Mouse (Mus musculus) heart, embryonic 11.5 days (tissue): ENCODE results near the gene 5830473C10Rik. TPM values are rescaled to one million over a fixed set of nuclear protein-coding genes. Genes with fewer than 3 reads are reported as not detected.
"Not testable (repeated sequence)": the region's sequence is repeated elsewhere in the genome, so short reads cannot be mapped to it uniquely, and the experiment has no call there.

Experiments used
- ATAC-seq: fragments of 200-750 bp; cut with Nextera tagmentation; replicated peaks from 2 replicates; pipeline ENCODE4 v1.8.0; 2017; ENCODE audit warnings: moderate library complexity; ENCODE audit not compliant: insufficient number of reproducible peaks, low FRiP score, low TSS enrichment
- H3K27ac ChIP-seq: fragments of 300-500 bp; sonication (generic); 2 replicates; pipeline ENCODE4 v1.5.1; 2014; ENCODE audit warnings: mild to moderate bottlenecking, low read depth, low read length
- H3K27me3 ChIP-seq: fragments of 300-500 bp; sonication (generic); 2 replicates; pipeline ENCODE4 v1.6.1; 2014; ENCODE audit warnings: mild to moderate bottlenecking, low read length, mixed read lengths; ENCODE audit not compliant: control insufficient read depth, insufficient read depth
- H3K36me3 ChIP-seq: fragments of 300-500 bp; sonication (generic); 2 replicates; pipeline ENCODE4 v1.6.1; 2014; ENCODE audit warnings: mild to moderate bottlenecking, low read length, moderate library complexity, mixed read lengths; ENCODE audit not compliant: control insufficient read depth, insufficient read depth
- H3K4me1 ChIP-seq: fragments of 300-500 bp; sonication (generic); 2 replicates; pipeline ENCODE4 v1.6.1; 2014; ENCODE audit warnings: low read length; ENCODE audit not compliant: control insufficient read depth, insufficient read depth
- H3K4me2 ChIP-seq: fragments of 300-500 bp; sonication (generic); 2 replicates; pipeline ENCODE4 v1.6.1; 2014; ENCODE audit warnings: mild to moderate bottlenecking, moderate library complexity
- H3K4me3 ChIP-seq: fragments of 300-500 bp; sonication (generic); 2 replicates; pipeline ENCODE4 v1.5.1; 2014; ENCODE audit warnings: low read depth, low read length
- H3K9ac ChIP-seq: fragments of 300-500 bp; sonication (generic); 2 replicates; pipeline ENCODE4 v1.6.1; 2014; ENCODE audit warnings: mild to moderate bottlenecking, low read depth, low read length, moderate library complexity
- H3K9me3 ChIP-seq: fragments of 300-500 bp; sonication (generic); replicated peaks from 2 replicates; pipeline ENCODE4 v1.6.1; 2016; ENCODE audit warnings: low read length; ENCODE audit not compliant: control insufficient read depth
- WGBS: fragments of 180-500 bp; shearing (Covaris S2); extraction: QIAGEN DNeasy Blood & Tissue Kit; methylation state at CpG from one replicate; pipeline ENCODE4 v1.1.7; 2014; ENCODE audit not compliant: insufficient replicate concordance; 5-methylcytosine and 5-hydroxymethylcytosine counted together
- polyA plus RNA-seq: library from polyadenylated mRNA; unstranded; fragments of >200 nt; fragmentation: Nextera tagmentation; extraction: Ambion mirVana; gene quantifications from 2 replicates; pipeline ENCODE4 v1.2.1, GENCODE M21; 2014

Gene 5830473C10Rik
- polyA plus RNA-seq, 1 experiment from 2014 or later = not detected

DNA sequence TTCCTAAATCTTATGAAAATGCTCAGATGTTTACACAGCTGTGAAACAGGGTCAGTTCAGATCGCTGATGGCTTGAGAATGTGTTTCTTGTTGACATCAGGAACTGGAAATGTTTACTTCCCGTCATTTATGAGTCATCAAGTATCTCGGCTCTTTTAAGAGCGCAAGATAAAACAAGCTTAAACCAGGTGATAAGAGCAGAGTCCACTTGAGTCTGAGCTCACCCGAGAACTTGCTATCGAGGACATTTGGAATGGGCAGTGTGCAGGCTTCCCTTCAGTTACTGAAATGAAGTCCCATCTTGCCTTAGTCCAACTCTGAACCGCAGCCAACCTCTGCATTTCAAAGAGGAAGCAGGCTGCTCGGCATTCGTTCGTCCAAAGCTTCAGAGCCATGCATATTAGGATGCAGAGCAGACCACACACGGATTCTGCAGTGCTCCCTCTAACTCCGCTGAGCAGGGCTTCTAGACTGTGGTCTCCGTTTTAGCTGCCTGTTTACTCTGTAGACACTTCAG is 42.6 kb downstream of the 5830473C10Rik start:
- 23% methylated on average over 13 of the region's 13 CpGs for WGBS
- ATAC-seq = no peak

DNA sequence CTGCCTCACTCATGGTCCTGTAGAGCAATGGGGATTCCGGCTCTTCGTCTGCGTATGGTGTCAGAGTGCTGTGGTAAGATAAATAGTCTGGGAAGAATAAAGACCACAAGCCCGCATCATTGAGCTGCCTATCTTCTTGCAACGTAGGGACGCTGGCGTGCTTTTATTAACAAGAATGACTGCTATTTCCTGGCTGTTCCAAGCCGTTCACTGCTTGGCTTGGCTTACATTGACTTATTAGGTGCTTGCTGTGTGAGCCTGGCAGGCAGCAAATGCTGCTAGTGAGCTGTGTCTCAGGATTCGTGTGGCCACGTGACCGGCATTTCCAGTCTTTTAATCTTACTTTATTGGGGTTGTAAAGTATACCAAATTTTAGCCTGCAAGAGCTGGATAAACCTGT is 48.0 kb downstream of the 5830473C10Rik start:
- ATAC-seq = no peak
- Histone ChIP-seq H3K9me3 (no peaks in the 10 kb centered on the region), H3K27me3 (no peaks in the 10 kb centered on the region; the same call in 1 of the 2 replicates), H3K27ac (no peak overlapping the region), H3K4me3 (no peak overlapping the region), H3K36me3 (no peaks in the 10 kb centered on the region), H3K4me2 (no peak overlapping the region), H3K9ac (no peak overlapping the region), H3K4me1 (0 out of 2 replicates have a peak, but pooled peaks cover 2% of the 10 kb centered on the region)
- 47% methylated on average over 11 of the region's 11 CpGs for WGBS

More for the DNA sequence above, 42.6 kb downstream of the 5830473C10Rik start:
- H3K27me3 ChIP-seq = no peaks in the 10 kb centered on the region; the same call in 1 of the 2 replicates
- H3K27ac ChIP-seq = no peak overlapping the region
- no peaks in the 10 kb centered on the region for H3K36me3 ChIP-seq
- peak overlapping the region; percentile 37 for H3K4me2 ChIP-seq
- H3K9me3 ChIP-seq = no peaks in the 10 kb centered on the region
- no peak overlapping the region for H3K9ac ChIP-seq
- H3K4me3 ChIP-seq = no peak overlapping the region
- H3K4me1 ChIP-seq = no peaks in the 10 kb centered on the region

DNA sequence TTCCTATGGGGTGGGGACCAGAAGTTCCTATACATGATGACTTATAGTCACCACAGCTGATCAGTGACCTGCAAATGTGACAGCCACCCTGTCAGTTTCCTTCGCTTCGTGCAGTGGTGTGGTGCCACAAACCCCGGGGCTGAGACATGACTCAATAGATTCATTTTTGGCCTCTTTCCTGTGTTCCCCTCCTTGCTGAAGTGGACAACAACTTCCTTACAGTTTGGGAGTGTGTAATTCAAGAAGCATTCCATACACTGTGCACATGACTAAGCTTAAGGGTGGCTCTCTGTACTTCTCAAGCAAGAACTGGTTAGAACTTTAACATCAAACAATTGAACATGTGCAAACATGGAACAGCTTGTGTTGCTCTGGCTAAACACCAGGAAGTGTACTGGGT is 50.5 kb downstream of the 5830473C10Rik start:
- no peaks in the 10 kb centered on the region for H3K27me3 ChIP-seq
- H3K4me2 ChIP-seq = no peak overlapping the region
- H3K9me3 ChIP-seq = no peaks in the 10 kb centered on the region
- no peak overlapping the region for H3K4me3 ChIP-seq
- no peak overlapping the region for H3K9ac ChIP-seq
- no peak overlapping the region for H3K27ac ChIP-seq
- 0 out of 2 replicates have a peak, but pooled peaks cover 2% of the 10 kb centered on the region for H3K4me1 ChIP-seq
- no peak for ATAC-seq
- 78% methylated on average over 3 of the region's 3 CpGs for WGBS
- H3K36me3 ChIP-seq = no peaks in the 10 kb centered on the region

DNA sequence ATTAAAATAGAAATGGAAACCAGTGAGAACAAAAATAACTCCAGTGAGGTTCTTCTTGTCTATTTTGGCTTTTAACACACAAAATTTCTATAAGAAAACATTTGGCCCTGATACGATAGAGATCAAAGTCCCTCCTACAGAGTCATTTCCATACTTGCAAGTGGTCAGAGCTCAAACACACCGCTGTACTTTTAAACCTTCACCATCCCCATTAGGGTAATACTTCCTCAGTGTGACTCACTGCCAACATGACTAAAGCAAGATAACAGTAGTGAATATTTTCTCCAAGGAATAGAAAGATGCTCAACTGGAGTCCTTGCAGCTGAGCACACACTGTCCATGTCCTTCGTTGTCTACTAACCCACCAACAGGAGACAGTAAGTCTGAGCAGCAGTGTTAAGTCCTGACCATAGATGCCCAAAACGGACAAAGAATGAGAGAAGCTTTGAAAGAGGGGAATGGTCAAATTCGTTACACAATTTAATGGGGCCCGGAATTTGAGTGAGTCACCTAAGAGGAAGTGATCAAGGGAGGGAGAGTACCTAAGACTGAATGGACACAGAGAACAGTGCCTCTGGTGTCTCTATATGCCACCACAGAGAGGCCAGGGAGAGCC is 51.2 kb downstream of the 5830473C10Rik start:
- H3K4me1 ChIP-seq = 0 out of 2 replicates have a peak, but pooled peaks cover 2% of the 10 kb centered on the region
- H3K4me2 ChIP-seq = no peak overlapping the region
- no peak overlapping the region for H3K27ac ChIP-seq
- H3K36me3 ChIP-seq = no peaks in the 10 kb centered on the region
- ATAC-seq = no peak
- WGBS = 73% methylated on average over 6 of the region's 6 CpGs
- H3K27me3 ChIP-seq = no peaks in the 10 kb centered on the region
- H3K9me3 ChIP-seq = no peaks in the 10 kb centered on the region
- no peak overlapping the region for H3K4me3 ChIP-seq
- no peak overlapping the region for H3K9ac ChIP-seq

DNA sequence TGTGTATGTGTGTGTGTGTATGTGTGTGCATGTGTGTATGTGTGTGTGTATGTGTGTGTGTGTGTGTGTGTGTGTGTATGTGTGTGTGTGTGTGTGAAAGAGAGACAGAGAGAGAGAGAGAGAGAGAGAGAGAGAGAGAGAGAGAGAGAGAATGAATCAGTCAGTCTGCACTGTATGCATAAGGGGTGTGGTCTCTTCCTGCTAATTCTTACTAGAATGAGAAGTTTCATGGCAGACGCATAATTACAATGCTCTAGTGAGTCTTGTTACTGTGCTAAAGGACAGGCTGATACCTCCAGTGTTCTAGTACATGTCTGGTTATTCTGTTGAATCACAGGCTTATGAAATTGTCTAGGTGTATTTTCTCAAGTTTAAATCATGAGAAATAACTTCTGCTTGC is 51.8 kb downstream of the 5830473C10Rik start:
- not testable (repeated sequence) for H3K9ac ChIP-seq, H3K4me2 ChIP-seq, H3K4me3 ChIP-seq, H3K27ac ChIP-seq, H3K9me3 ChIP-seq, H3K4me1 ChIP-seq, H3K36me3 ChIP-seq, H3K27me3 ChIP-seq, ATAC-seq
- 81% methylated on average over 1 of the region's 1 CpGs for WGBS

DNA sequence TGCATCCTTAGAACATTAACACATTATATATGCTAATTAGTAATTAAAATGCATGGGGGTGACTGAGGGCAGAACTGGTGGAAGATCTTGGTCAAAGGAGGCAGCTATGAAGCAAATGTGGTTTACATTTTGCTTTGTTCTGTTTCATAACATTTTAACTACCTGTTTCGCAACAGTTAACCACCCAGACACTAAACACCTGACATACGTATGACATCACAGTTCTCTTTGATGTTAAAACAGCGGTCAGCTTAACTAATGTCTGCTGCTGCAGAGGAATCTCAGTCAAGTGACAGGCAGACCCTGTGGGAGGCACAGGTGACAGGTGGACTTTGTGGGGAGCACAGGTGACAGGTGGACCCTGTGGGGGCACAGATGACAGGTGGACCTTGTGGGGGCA is 57.0 kb downstream of the 5830473C10Rik start:
- H3K9me3 ChIP-seq = no peaks in the 10 kb centered on the region
- H3K4me2 ChIP-seq = no peak overlapping the region
- H3K27ac ChIP-seq = no peak overlapping the region
- H3K4me1 ChIP-seq = no peaks in the 10 kb centered on the region
- no peak overlapping the region for H3K4me3 ChIP-seq
- no peaks in the 10 kb centered on the region for H3K36me3 ChIP-seq
- 83% methylated on average over 3 of the region's 3 CpGs for WGBS
- H3K27me3 ChIP-seq = no peaks in the 10 kb centered on the region
- H3K9ac ChIP-seq = no peak overlapping the region
- no peak for ATAC-seq

DNA sequence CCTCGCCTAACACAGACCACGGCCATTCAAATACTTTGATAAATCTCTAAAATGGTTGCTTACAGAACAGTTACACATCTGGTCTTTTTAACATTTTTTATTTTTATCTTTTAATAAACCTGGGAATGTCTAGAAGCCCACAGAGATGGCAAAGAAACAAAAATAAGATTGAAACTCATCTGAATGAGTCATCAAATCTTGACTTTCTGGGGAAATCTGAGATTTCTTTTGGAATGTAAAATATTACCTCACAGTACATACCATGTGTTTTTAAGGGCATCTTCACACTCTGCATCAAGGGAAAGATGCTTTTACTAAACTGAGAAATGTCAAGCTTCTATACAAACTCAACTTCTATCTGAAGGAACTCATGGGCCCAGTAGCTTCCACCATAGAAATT is 60.4 kb downstream of the 5830473C10Rik start:
- no peak for ATAC-seq
- H3K27ac ChIP-seq = no peak overlapping the region
- H3K9me3 ChIP-seq = no peaks in the 10 kb centered on the region
- no peak overlapping the region for H3K4me3 ChIP-seq
- H3K36me3 ChIP-seq = no peaks in the 10 kb centered on the region
- no peak overlapping the region for H3K9ac ChIP-seq
- H3K4me2 ChIP-seq = no peak overlapping the region
- WGBS = 80% methylated on average over 2 of the region's 2 CpGs
- H3K4me1 ChIP-seq = no peaks in the 10 kb centered on the region
- H3K27me3 ChIP-seq = no peaks in the 10 kb centered on the region

DNA sequence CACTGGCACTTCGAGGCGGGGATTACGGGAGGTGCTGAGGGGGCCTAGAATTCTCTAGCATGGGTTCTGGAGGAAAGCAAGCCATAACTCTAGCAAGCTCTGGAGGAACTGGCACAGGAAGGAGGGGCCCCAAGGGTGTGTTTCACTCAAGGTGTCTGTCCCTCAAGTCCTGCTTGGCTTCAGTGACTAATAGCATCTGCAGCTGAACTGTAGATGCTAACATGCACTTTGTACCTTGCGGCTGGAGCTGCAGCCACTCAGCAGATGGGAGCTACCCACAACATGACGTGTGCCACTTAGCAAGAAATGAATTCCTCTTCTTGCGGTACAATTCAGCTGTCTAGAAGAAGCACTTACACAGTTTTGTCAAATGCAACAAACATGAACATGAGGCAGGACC is 60.8 kb downstream of the 5830473C10Rik start:
- Histone ChIP-seq H3K4me3 (no peak overlapping the region), H3K9ac (no peak overlapping the region), H3K36me3 (no peaks in the 10 kb centered on the region), H3K9me3 (no peaks in the 10 kb centered on the region), H3K27ac (no peak overlapping the region), H3K4me2 (no peak overlapping the region), H3K4me1 (no peaks in the 10 kb centered on the region), H3K27me3 (no peaks in the 10 kb centered on the region)
- 87% methylated on average over 6 of the region's 6 CpGs for WGBS
- no peak for ATAC-seq

DNA sequence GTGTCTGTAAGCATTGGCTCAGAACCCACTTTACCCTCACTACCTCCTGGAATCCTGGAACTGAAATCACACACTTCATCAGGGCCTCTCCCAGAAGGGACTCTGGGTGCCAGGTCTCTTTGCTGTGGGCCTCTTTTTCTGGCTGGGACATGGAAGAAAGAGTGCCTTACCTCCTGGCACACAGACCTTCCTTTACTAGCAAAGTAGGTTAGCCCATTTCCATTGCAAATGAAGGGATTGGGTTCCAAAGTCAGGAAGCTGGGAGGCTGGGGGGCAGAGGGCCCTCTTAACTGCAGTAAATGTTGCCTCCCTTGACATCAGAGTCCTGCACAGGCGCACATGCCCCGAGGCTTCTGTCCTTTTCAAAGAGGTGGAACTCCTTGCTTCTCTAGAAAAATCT is 62.3 kb downstream of the 5830473C10Rik start:
- H3K9me3 ChIP-seq = no peaks in the 10 kb centered on the region
- WGBS = 81% methylated on average over 2 of the region's 2 CpGs
- H3K4me3 ChIP-seq = no peak overlapping the region
- H3K9ac ChIP-seq = no peak overlapping the region
- H3K36me3 ChIP-seq = no peaks in the 10 kb centered on the region
- H3K27me3 ChIP-seq = no peaks in the 10 kb centered on the region
- no peaks in the 10 kb centered on the region for H3K4me1 ChIP-seq
- no peak overlapping the region for H3K4me2 ChIP-seq
- H3K27ac ChIP-seq = no peak overlapping the region
- no peak for ATAC-seq
